Mouse (Mus musculus) thymus, postnatal 4 days (tissue): ENCODE measurements around the gene 1700024P04Rik.
A peak's percentile ranks its signal among the peaks of the same experiment; 100 is the strongest.

Source experiments
- DNase-seq: peaks from one replicate; pipeline ENCODE4 v3.0.0; 2021

The 1700024P04Rik gene

GRCm38 (mm10) chr13:98963612-98964011, 20.8 kb downstream of the 1700024P04Rik start:
- DNase-seq: no peak

GRCm38 (mm10) chr13:98958177-98958576, 26.2 kb downstream of the 1700024P04Rik start:
- DNase-seq: no peak

- DNase-seq: no peak
Measured at GRCm38 (mm10) chr13:98956209-98956608, 28.2 kb downstream of the 1700024P04Rik start.

GRCm38 (mm10) chr13:98955676-98956075, 28.7 kb downstream of the 1700024P04Rik start:
- no peak for DNase-seq

- DNase-seq: no peak
Measured at GRCm38 (mm10) chr13:98955226-98955625, 29.1 kb downstream of the 1700024P04Rik start.

- no peak for DNase-seq
Measured at GRCm38 (mm10) chr13:98953830-98954229, 30.5 kb downstream of the 1700024P04Rik start.

- DNase-seq: no peak
Measured at GRCm38 (mm10) chr13:98951951-98952350, 32.4 kb downstream of the 1700024P04Rik start.

GRCm38 (mm10) chr13:98948146-98948545, 36.2 kb downstream of the 1700024P04Rik start:
- DNase-seq: no peak

GRCm38 (mm10) chr13:98946434-98946833, 37.9 kb downstream of the 1700024P04Rik start:
- DNase-seq: no peak

- DNase-seq: no peak
Measured at GRCm38 (mm10) chr13:98945908-98946307, 38.5 kb downstream of the 1700024P04Rik start.

GRCm38 (mm10) chr13:98945381-98945780, 39.0 kb downstream of the 1700024P04Rik start:
- no peak for DNase-seq

- peak; percentile 43 for DNase-seq
Measured at GRCm38 (mm10) chr13:98944620-98945081, 39.7 kb downstream of the 1700024P04Rik start.

GRCm38 (mm10) chr13:98942360-98942759, 42.0 kb downstream of the 1700024P04Rik start:
- DNase-seq: no peak

- DNase-seq: no peak
Measured at GRCm38 (mm10) chr13:98941829-98942343, 42.5 kb downstream of the 1700024P04Rik start.

- no peak for DNase-seq
Measured at GRCm38 (mm10) chr13:98937108-98937507, 47.3 kb downstream of the 1700024P04Rik start.
